Mouse (Mus musculus): ENCODE measurements around the gene Abcc12. TPM values are rescaled to one million over a fixed set of nuclear protein-coding genes. Genes with fewer than 3 reads are reported as not detected.
A peak's percentile ranks its signal among the peaks of the same experiment; 100 is the strongest.

The Abcc12 gene
- total RNA-seq, 1 experiment from 2014 or later: 0.15 TPM

GRCm38 (mm10) chr8:86578076-86578475 lies 2.4 kb downstream of the Abcc12 start:
- DNase-seq: peak; percentile 52

DNA sequence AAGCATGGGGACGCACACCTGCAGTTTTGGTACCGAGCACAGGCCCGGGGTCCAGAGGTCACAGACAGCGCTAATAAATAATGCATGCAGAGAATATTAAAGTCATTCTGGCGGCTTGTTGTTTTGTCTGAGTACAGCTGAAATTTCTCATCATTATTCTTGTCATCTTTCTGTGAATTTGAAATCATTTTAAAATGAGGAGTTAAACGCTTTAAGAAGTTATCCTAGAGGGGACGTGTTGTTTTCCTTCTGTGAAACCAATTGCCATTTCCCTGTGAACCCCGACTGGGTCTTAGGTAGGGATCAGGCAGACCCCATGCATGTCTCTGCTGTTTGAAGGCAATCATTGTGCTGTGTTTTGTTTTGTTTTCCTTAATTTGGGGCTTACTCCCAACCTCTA lies 2.9 kb downstream of the Abcc12 start:
- no peak for DNase-seq

GRCm38 (mm10) chr8:86563674-86564073 lies 16.8 kb downstream of the Abcc12 start:
- DNase-seq: no peak

- DNase-seq: no peak
These were observed 18.7 kb downstream of the Abcc12 start for GRCm38 (mm10) chr8:86561737-86562136.

- DNase-seq: no peak
These were observed 19.8 kb downstream of the Abcc12 start for GRCm38 (mm10) chr8:86560688-86561065.

DNA sequence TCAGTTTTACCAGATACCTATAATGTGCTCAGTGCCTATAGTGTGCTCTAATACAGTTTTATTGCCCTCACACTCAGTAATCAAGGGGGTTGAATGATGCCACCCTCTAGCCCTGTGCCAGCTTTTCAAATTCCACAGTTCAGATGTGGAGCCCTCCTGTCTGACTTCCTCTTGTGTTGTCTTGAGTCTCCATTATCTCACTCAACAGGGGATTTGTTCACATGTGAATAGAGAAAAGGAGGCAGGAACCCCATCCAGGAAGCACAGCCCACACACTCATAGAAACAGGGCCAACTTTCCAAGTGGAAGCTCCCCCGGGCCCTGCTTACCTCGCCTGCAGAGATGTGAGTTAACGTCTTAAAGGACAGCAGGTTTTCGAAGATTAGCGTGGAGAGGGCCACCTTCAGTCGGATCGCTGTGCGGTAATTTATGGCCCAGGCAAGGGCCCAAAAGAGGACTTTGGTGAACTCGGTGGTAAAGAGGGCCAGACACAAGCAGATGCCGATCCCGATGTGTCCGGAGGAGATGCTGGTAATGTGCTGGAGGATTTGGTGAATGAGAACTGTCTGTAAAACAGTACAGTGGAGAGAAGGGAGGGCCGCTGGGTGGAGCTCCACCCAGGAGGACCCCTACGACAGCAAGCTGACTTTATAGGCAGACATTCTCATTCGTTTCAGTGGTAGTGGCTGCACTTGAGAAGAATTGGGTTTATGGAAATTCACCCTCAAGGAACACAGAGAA lies 20.4 kb downstream of the Abcc12 start:
- DNase-seq: no peak

GRCm38 (mm10) chr8:86557186-86558045 lies 23.1 kb downstream of the Abcc12 start:
- peak; percentile 13 for DNase-seq

- DNase-seq: no peak
These were observed 24.9 kb downstream of the Abcc12 start for GRCm38 (mm10) chr8:86555564-86555963.

DNA sequence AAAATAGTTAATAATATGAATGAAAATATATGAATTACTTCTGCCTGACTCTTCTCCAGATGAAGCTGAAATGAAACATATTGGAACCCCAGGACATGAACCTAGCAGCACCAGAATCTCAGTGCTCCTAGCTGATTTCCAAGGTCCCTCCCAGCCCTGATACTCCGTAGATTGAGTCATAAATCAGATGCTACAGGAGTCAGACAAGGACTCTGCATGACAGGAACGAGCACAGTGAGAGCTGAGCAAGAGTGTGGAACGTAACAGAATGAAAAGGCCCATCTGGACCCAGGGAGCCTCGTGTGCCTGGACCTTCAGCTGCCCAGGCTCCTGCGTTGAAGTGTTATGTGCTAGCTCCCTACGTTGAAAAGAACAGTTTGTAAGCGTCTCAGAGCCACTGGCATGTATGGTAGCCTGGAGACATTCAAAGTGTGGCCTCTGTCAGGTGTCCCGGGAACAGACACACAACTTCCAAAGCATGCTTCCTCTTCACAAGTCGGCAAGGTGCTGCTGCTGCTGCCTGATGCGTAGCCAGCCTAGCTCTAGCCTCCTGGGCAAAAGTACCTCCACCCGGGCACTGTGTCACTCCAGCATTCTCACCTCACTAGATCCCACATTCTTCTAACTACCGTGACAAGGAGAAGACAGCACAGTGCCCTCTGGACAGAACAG lies 26.1 kb downstream of the Abcc12 start:
- DNase-seq: no peak

- no peak for DNase-seq
These were observed 30.0 kb downstream of the Abcc12 start for GRCm38 (mm10) chr8:86550516-86550915.

DNA sequence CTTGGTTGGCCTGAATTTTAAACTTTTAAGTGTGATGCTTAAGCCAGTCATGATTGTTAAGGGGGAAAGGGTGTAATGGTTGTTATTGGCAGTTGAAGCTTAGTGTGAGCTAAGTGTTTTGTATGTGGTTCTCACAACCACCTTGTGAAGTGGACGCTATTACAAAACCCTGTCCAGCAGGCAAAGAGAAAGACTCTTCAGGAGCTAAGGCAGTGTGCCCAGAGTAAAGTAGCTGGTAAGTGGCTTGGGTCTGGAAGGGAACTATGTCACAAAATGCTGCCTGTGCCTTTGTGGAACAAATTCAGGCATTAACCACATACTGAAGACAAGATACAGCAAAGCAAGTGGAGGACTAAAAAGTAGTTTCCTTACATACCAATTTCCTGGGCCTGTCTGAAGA lies 34.5 kb downstream of the Abcc12 start:
- no peak for DNase-seq

- DNase-seq: no peak
These were observed 39.6 kb downstream of the Abcc12 start for GRCm38 (mm10) chr8:86540906-86541305.

DNA sequence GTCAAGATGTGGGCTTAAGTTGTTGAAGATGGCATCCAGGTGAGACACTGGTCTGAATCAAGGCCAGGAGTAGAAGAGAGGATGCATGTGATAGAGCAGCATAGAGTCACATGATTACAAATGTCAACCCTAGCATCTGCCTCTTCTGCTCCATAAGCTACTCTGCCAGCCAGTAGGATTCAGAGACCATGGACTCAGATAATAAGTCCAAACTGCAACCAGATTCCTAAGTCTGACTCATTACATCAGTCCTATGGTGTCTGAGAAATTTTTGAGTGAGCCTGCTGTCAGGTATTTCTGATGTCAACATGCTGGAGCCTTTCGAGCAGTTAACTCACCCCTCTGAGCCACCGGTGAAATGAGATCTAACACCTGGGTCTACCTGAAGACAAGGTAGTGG lies 40.1 kb downstream of the Abcc12 start:
- no peak for DNase-seq

DNA sequence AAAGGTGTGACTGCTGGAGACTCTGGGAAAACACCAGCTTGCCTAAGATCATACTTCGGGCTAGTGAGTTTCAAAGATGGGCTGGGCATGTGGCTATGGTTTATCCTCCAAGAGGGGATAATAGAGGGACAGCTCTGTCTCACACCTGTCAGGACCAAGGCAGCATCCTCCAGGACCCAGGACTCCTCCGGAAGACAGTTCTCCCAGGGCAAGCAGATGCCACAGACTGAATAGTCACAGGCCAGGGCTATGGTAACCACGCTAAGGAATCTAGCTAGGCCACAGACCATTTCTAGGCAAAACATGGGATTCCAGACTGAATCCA lies 43.9 kb downstream of the Abcc12 start:
- no peak for DNase-seq

GRCm38 (mm10) chr8:86535791-86536662 lies 44.5 kb downstream of the Abcc12 start:
- peak; percentile 89 for DNase-seq

DNA sequence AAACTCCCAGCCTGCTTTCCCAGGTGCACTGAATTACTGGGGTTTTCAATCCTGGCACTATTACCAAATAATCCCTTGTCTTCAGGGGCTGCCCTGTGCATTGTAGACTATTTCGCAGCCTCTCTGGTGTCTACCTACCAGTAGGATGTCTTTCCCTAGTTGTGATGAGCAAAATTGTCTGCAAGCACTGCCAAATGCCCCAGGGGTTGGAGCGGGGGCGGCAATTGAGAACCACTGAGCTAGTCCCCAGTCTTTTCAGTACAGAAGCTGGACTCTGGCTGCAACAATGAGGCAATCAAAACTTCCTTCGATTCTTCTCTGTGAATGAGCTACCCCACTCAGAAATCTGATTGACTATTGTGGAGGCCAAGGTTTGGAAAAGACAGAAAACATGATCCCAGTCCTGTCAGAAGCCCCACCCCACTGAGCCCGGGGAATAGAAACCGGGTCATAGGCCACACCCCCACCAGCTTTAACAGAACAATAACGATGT lies 45.4 kb downstream of the Abcc12 start:
- DNase-seq: peak; percentile 11

DNA sequence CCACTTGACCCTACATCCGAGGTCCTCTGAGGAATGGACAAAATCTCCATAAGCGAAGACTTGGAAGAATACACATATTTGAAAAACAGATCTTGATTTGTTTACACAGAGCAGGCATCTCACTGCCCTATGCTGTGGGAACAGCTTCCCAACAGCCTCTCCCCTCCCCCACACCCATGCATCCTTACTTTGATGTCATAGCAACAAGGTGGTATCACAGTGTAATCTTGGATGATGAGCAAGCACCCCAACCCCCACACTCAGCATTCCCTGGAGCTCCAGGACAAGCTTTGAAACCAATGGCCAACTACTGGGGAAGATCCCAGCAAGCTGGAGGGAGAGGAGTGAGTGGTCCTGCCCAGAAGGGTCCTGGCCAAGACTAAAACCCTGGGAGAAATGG lies 50.8 kb downstream of the Abcc12 start:
- DNase-seq: no peak

- DNase-seq: no peak
These were observed 53.0 kb downstream of the Abcc12 start for GRCm38 (mm10) chr8:86527336-86528029.

DNA sequence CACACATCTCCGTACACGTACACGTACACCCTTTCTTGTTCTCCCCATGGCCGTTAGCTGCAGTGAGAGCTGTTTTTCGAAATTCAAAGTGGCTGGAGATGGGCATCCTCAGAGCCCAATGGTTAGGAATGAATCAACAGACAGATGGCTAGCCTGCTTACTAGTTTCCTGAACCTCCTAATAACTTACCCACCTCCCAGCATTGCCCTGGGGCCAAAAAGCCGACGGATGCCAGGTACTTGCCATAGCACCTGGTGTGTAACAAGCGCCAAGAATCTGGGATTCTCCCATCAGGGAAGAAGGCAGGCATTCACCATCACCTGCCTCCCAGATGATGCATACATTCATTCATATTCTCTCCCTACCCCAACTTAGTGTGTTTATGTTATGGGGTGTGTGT lies 53.7 kb downstream of the Abcc12 start:
- no peak for DNase-seq

- DNase-seq: no peak
These were observed 66.3 kb downstream of the Abcc12 start for GRCm38 (mm10) chr8:86514203-86514602.

DNA sequence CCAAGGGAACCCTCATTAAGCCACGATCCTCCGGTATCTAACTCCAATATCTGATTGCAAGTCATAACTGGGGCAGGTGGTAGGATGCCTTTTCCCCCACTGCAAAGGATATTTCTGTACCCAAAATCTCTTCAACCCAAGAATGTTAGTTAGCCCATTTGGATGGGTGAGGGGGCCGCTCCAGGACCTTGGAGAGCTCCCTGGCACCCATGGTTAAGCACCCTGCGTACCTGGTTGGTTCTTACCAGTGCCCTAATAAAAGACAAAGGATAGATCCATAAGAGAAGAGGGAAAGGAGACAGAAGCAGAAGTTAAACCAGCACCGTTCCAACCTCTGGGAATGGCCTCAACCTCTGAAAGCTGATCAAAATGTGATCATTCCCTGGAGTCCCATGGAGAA lies 67.6 kb downstream of the Abcc12 start:
- no peak for DNase-seq
